Mouse (Mus musculus) kidney, embryonic 15.5 days (tissue): ENCODE data around the gene Pald1. TPM values are rescaled to one million over a fixed set of nuclear protein-coding genes. Genes with fewer than 3 reads are reported as not detected.

Experiments
- ATAC-seq: fragments of 200-750 bp; cut with Nextera tagmentation; replicated peaks from 2 replicates; pipeline ENCODE4 v1.8.0; 2017; ENCODE audit warnings: moderate TSS enrichment; ENCODE audit not compliant: low FRiP score
- H3K27ac ChIP-seq: fragments of 300-500 bp; sonication (generic); 2 replicates; pipeline ENCODE4 v1.5.1; 2015; ENCODE audit warnings: mild to moderate bottlenecking, inconsistent platforms
- H3K27me3 ChIP-seq: fragments of 300-500 bp; sonication (generic); 2 replicates; pipeline ENCODE4 v1.6.1; 2015; ENCODE audit warnings: inconsistent platforms
- H3K36me3 ChIP-seq: fragments of 300-500 bp; sonication (generic); 2 replicates; pipeline ENCODE4 v1.6.1; 2015; ENCODE audit warnings: inconsistent platforms
- H3K4me1 ChIP-seq: fragments of 300-500 bp; sonication (generic); 2 replicates; pipeline ENCODE4 v1.6.1; 2015; ENCODE audit warnings: inconsistent platforms
- H3K4me2 ChIP-seq: fragments of 300-500 bp; sonication (generic); 2 replicates; pipeline ENCODE4 v1.6.1; 2015; ENCODE audit warnings: moderate library complexity, mild to moderate bottlenecking, inconsistent platforms
- H3K4me3 ChIP-seq: fragments of 300-500 bp; sonication (generic); replicated peaks from 2 replicates; pipeline ENCODE4 v1.5.1; 2015; ENCODE audit warnings: mild to moderate bottlenecking, inconsistent platforms
- H3K9ac ChIP-seq: fragments of 300-500 bp; sonication (generic); 2 replicates; pipeline ENCODE4 v1.6.1; 2015; ENCODE audit warnings: mild to moderate bottlenecking, inconsistent platforms
- H3K9me3 ChIP-seq: fragments of 300-500 bp; sonication (generic); replicated peaks from 2 replicates; pipeline ENCODE4 v1.6.1; 2016; ENCODE audit warnings: inconsistent platforms
- WGBS: fragments of 180-500 bp; shearing (Covaris S2); methylation state at CpG from one replicate; pipeline ENCODE4 v1.1.7; 2015; ENCODE audit warnings: mixed read lengths; 5-methylcytosine and 5-hydroxymethylcytosine counted together
- polyA plus RNA-seq: library from polyadenylated mRNA; unstranded; fragments of >200 nt; fragmentation: Nextera tagmentation; extraction: Ambion mirVana; gene quantifications from 2 replicates; pipeline ENCODE4 v1.2.1, GENCODE M21; 2015

The Pald1 gene
- polyA plus RNA-seq, result 33.5 and 37.3 TPM in 2 replicates

DNA sequence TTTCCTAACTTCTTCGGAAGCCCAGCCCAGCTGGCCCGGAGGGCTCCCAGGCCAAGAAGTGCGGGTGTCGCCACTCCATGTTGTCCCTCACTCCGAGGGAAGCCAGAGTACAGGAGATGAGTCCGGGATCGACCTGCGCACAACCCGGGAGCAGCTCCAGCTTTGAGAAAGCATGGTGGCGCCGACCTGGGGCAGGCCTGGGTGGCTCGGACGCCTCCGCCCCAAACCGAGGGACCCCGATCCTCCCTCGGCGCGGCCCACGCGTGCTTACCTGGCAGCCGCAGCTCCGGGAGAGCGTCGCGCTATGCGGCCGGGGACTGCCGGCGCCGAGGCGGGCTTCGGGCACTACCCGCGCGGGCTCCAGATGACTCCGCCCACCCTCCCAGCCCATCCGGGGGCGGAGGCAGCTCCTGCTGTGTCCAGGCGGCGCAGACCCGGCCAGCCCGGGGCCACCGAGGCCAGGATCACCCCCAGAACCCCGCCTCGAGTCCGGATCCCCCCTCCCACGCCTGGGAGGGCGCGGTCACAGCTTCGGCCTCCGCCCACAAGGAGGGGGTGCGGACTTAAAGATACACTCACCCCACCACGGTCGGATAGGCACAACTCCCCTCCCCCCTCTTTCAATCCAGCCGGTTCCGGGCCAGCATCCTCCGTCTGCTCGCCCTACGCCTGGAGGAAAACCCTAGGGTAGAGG, at the start of gene Pald1:
Gene Pald1, minus strand, starts transcription at position 510 of the 694 bp plus-strand sequence.
- Histone ChIP-seq H3K4me2 (peak within 1 kb of the TSS; percentile 98), H3K27me3 (no peaks in the 10 kb centered on the region), H3K36me3 (no peaks in the 10 kb centered on the region), H3K27ac (peak within 1 kb of the TSS; percentile 82), H3K9ac (peak within 1 kb of the TSS; percentile 78), H3K4me1 (peaks cover 66% of the 10 kb centered on the region), H3K4me3 (peak within 1 kb of the TSS; percentile 65), H3K9me3 (no peaks in the 10 kb centered on the region)
- under 1% methylated on average over 60 of the region's 60 CpGs for WGBS
- ATAC-seq, result peak; percentile 92

DNA sequence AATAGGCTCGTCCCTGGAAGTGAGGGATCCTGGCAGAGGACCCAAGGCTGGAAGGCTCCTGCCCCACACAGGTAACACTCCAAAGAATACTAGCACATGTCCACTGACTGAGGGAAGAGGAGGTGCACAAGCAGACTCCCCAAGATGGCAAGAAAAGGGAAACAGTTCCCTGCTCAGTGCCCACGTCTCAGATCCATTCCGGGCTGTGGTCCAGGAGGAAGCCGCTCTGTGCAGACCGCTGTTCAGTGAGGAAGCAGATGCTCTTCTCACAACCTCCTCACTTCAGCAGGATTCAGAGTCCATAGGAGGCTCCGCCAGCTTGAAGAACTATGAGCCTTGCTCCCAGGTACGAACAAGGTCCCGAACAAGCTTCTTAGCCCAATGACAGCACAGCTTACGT, 48.0 kb upstream of the Pald1 start:
- no peak overlapping the region for H3K27ac ChIP-seq
- ATAC-seq, result no peak
- H3K4me3 ChIP-seq, result no peak overlapping the region
- no peaks in the 10 kb centered on the region for H3K4me1 ChIP-seq
- peaks cover 64% of the 10 kb centered on the region for H3K36me3 ChIP-seq
- no peak overlapping the region for H3K4me2 ChIP-seq
- whole genome bisulfite sequencing, result 91% methylated on average over 9 of the region's 9 CpGs
- no peaks in the 10 kb centered on the region for H3K9me3 ChIP-seq
- H3K27me3 ChIP-seq, result no peaks in the 10 kb centered on the region
- H3K9ac ChIP-seq, result no peak overlapping the region

DNA sequence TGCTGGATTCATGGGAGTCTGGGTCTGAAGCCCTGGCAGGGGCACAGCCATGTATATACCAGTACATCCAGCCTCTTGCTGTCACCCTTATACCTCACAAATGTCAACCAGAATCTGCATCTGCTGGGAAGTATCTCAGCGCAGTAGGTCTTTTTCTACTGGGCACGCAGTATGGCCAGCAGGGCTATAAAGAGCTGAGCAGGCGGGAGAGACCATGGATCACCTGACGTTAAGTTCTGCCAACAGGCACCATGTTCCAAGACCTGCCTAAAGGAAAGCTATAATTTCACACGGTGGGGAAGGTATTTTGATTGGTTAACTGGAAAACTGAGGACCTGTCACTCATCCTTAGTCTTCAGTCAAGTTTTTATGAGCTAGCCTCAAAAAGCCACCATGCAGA, 45.7 kb upstream of the Pald1 start:
- no peak overlapping the region for H3K27ac ChIP-seq
- no peak overlapping the region for H3K9ac ChIP-seq
- H3K4me3 ChIP-seq, result no peak overlapping the region
- no peaks in the 10 kb centered on the region for H3K27me3 ChIP-seq
- H3K9me3 ChIP-seq, result no peaks in the 10 kb centered on the region
- WGBS, result 92% methylated on average over 5 of the region's 5 CpGs
- H3K4me2 ChIP-seq, result no peak overlapping the region
- peaks cover 7% of the 10 kb centered on the region for H3K4me1 ChIP-seq
- H3K36me3 ChIP-seq, result peaks cover 45% of the 10 kb centered on the region
- no peak for ATAC-seq

GRCm38 (mm10) chr10:61428416-61428815, 45.1 kb upstream of the Pald1 start:
- ATAC-seq, result no peak
- peaks cover 9% of the 10 kb centered on the region for H3K4me1 ChIP-seq
- no peak overlapping the region for H3K9ac ChIP-seq
- 65% methylated on average over 4 of the region's 4 CpGs for WGBS
- H3K4me2 ChIP-seq, result no peak overlapping the region
- no peaks in the 10 kb centered on the region for H3K27me3 ChIP-seq
- H3K9me3 ChIP-seq, result no peaks in the 10 kb centered on the region
- no peak overlapping the region for H3K27ac ChIP-seq
- H3K4me3 ChIP-seq, result no peak overlapping the region
- peaks cover 38% of the 10 kb centered on the region for H3K36me3 ChIP-seq

DNA sequence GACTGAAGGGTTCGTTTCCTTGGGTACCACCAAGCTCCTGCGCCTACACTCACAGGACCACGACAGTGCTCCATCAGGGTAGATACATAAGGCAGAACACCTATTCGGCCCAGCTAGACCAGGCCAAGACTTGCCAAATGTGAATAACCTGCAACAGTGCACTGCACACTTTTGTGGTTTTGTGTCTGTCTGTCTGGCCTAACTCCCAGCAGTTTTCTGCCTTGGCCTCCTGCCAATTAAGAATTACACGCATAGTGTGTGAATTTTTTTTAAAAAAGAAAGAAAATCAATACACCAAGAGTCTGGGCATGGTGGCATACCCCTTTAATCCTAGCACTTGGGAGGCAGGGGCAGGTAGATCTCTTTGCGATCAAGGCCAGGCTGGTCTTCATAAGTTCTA, 44.6 kb upstream of the Pald1 start:
- Histone ChIP-seq H3K27ac (no peak overlapping the region), H3K36me3 (peaks cover 34% of the 10 kb centered on the region), H3K4me2 (no peak overlapping the region), H3K27me3 (no peaks in the 10 kb centered on the region), H3K4me3 (no peak overlapping the region), H3K4me1 (peaks cover 9% of the 10 kb centered on the region), H3K9ac (no peak overlapping the region), H3K9me3 (no peaks in the 10 kb centered on the region)
- 89% methylated on average over 6 of the region's 6 CpGs for WGBS
- ATAC-seq, result no peak

DNA sequence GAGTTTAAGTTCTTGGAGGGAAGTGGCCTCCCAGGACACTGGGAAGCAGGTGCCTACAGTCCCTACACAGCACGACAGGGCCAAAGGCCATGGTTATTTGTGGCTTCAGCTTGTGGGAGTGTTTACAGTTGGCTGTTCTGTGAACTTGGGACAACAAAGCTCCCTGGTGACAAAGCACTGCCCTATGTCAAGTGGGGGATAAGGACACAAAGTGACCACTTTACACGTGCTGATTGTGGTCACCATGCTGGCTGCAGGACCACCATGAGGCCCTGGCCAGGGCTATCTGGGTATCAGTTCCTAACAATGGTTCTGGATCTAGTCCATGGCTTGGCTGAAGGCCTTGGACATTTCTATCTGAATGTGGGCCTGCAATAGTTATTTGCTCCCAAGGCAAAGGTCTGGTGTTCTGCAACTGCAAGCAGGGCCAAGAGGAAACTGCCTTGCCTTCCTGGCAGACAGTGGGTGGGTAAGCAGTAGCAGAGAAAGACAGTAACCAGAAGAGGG, 43.0 kb upstream of the Pald1 start:
- Histone ChIP-seq H3K4me3 (no peak overlapping the region), H3K27me3 (no peaks in the 10 kb centered on the region), H3K9me3 (no peaks in the 10 kb centered on the region), H3K27ac (peak overlapping the region; percentile 18; the same call in 1 of the 2 replicates), H3K4me1 (peaks cover 9% of the 10 kb centered on the region), H3K4me2 (no peak overlapping the region), H3K36me3 (peaks cover 22% of the 10 kb centered on the region), H3K9ac (no peak overlapping the region)
- WGBS, result 35% methylated on average over 2 of the region's 2 CpGs
- no peak for ATAC-seq

- Histone ChIP-seq H3K4me2 (no peak overlapping the region), H3K4me3 (no peak overlapping the region), H3K36me3 (peaks cover 9% of the 10 kb centered on the region), H3K4me1 (peaks cover 9% of the 10 kb centered on the region), H3K9me3 (no peaks in the 10 kb centered on the region), H3K27ac (no peak overlapping the region), H3K9ac (no peak overlapping the region), H3K27me3 (peaks cover 9% of the 10 kb centered on the region)
- 57% methylated on average over 2 of the region's 2 CpGs for WGBS
- no peak for ATAC-seq
Measured at GRCm38 (mm10) chr10:61425047-61425446, 41.7 kb upstream of the Pald1 start.

DNA sequence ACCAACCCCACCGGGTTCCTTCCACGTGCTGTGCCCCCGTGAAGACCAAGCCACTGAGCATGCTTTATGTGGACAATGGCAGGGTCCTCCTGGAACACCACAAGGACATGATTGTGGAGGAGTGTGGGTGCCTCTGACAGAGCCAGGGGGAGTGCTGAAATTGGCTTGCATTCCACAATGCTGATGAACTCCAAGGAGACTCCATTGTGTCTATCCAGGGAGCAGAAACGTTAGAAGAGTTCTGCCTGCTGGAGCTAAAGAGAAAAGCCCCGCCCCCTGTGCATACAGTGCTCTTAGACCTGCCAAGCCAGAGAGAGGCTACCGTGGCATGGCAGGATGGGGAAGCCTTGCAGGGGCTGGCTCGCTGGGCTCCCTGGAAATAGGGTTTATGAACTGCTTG, 41.2 kb upstream of the Pald1 start:
- H3K9ac ChIP-seq, result no peak overlapping the region
- H3K4me3 ChIP-seq, result no peak overlapping the region
- peak overlapping the region; percentile 14; the same call in 1 of the 2 replicates for H3K4me2 ChIP-seq
- peaks cover 14% of the 10 kb centered on the region for H3K27me3 ChIP-seq
- no peak for ATAC-seq
- no peak overlapping the region for H3K27ac ChIP-seq
- peaks cover 10% of the 10 kb centered on the region for H3K4me1 ChIP-seq
- no peaks in the 10 kb centered on the region for H3K9me3 ChIP-seq
- H3K36me3 ChIP-seq, result peaks cover 4% of the 10 kb centered on the region
- 25% methylated on average over 7 of the region's 7 CpGs for WGBS

DNA sequence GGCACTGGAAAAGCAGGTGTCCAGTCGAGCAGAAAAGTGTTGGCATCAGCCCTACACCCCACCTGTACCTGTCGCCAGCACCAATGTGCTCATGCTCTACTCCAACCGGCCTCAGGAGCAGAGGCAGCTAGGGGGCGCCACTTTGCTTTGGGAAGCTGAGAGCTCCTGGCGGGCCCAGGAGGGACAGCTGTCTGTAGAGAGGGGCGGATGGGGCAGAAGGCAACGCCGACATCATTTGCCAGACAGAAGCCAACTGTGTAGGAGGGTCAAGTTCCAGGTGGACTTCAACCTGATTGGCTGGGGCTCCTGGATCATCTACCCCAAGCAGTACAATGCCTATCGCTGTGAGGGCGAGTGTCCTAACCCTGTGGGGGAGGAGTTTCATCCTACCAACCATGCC, 40.0 kb upstream of the Pald1 start:
- no peak overlapping the region for H3K9ac ChIP-seq

GRCm38 (mm10) chr10:61422861-61423260, 39.5 kb upstream of the Pald1 start:
- no peak overlapping the region for H3K4me2 ChIP-seq
- H3K4me1 ChIP-seq, result peaks cover 27% of the 10 kb centered on the region
- no peaks in the 10 kb centered on the region for H3K9me3 ChIP-seq
- no peak for ATAC-seq
- no peaks in the 10 kb centered on the region for H3K36me3 ChIP-seq
- H3K27ac ChIP-seq, result no peak overlapping the region
- WGBS, result 83% methylated on average over 12 of the region's 12 CpGs
- H3K4me3 ChIP-seq, result no peak overlapping the region
- peaks cover 30% of the 10 kb centered on the region for H3K27me3 ChIP-seq
- no peak overlapping the region for H3K9ac ChIP-seq

More for the DNA sequence above, 40.0 kb upstream of the Pald1 start:
- Histone ChIP-seq H3K9me3 (no peaks in the 10 kb centered on the region), H3K4me2 (no peak overlapping the region), H3K4me3 (no peak overlapping the region), H3K27me3 (peaks cover 26% of the 10 kb centered on the region), H3K36me3 (no peaks in the 10 kb centered on the region), H3K27ac (no peak overlapping the region), H3K4me1 (peaks cover 22% of the 10 kb centered on the region)
- 59% methylated on average over 10 of the region's 10 CpGs for WGBS
- no peak for ATAC-seq

- 62% methylated on average over 4 of the region's 4 CpGs for WGBS
- Histone ChIP-seq H3K9me3 (no peaks in the 10 kb centered on the region), H3K4me2 (no peak overlapping the region), H3K4me1 (peaks cover 30% of the 10 kb centered on the region), H3K4me3 (no peak overlapping the region), H3K9ac (no peak overlapping the region), H3K27ac (no peak overlapping the region), H3K36me3 (no peaks in the 10 kb centered on the region), H3K27me3 (peaks cover 58% of the 10 kb centered on the region)
- no peak for ATAC-seq
Measured at GRCm38 (mm10) chr10:61420011-61420410, 36.7 kb upstream of the Pald1 start.

DNA sequence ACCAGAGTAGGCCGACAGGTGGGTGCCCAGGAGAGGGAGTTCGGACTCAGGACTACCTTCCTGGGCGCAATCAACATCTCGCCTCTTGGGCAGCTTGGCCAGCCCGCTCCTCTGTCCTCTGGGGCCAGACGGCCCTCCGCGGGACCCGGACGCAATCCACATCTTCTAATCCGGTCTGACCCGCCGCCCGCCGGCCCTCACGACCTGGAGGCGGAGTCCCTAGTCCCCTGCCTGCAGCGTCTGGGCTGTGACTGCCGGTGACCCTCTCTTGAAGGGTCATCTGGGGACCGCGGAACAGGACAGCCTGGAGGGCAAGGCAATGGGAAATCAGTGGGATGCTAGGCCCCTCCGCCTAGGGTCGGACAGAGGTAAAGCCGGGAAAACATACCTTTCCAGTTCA, 35.8 kb upstream of the Pald1 start:
- peak overlapping the region; percentile 46 for H3K4me3 ChIP-seq
- no peak overlapping the region for H3K9ac ChIP-seq
- no peak overlapping the region for H3K27ac ChIP-seq
- H3K4me1 ChIP-seq, result peaks cover 24% of the 10 kb centered on the region
- H3K36me3 ChIP-seq, result no peaks in the 10 kb centered on the region
- no peak for ATAC-seq
- H3K27me3 ChIP-seq, result peaks cover 64% of the 10 kb centered on the region
- no peaks in the 10 kb centered on the region for H3K9me3 ChIP-seq
- H3K4me2 ChIP-seq, result peak overlapping the region; percentile 83
- WGBS, result 5% methylated on average over 24 of the region's 24 CpGs
